Mouse (Mus musculus) hematopoietic stem cell, adult 5-6 weeks (primary cell): ENCODE data around the gene Gm7945. TPM values are rescaled to one million over a fixed set of nuclear protein-coding genes. Genes with fewer than 3 reads are reported as not detected.
"Not testable (repeated sequence)": the region's sequence is repeated elsewhere in the genome, so short reads cannot be mapped to it uniquely, and the experiment has no call there.

Experiments used
- ATAC-seq, 2 experiments: fragments of 125-278 bp in 1 of 2; replicated peaks in 1 of 2; 2 replicates each; pipeline ENCODE4 v1.8.0; 2016 to 2017; ENCODE audit warnings: inconsistent platforms in 2 of 2, mild to moderate bottlenecking in 2 of 2, moderate number of reproducible peaks in 2 of 2, low read depth in 1 of 2, moderate TSS enrichment in 1 of 2; ENCODE audit not compliant: low FRiP score in 2 of 2, poor library complexity in 2 of 2, severe bottlenecking in 2 of 2, insufficient read depth in 1 of 2, low TSS enrichment in 1 of 2
- total RNA-seq: library from RNA; stranded (forward); fragments of 172-1452, 232-1000 nt; gene quantifications from 2 replicates; pipeline ENCODE4 v1.2.3, GENCODE M21; 2017

The Gm7945 gene
- total RNA-seq: not detected in 2 replicates

- not testable (repeated sequence) for ATAC-seq
Observed at GRCm38 (mm10) chr14:41386279-41386678, at the start of gene Gm7945. Gm7945 (minus strand) TSS chr14:41386379.

GRCm38 (mm10) chr14:41425393-41426075, 39.4 kb upstream of the Gm7945 start:
- ATAC-seq: not testable (repeated sequence)

GRCm38 (mm10) chr14:41424694-41425093, 38.5 kb upstream of the Gm7945 start:
- ATAC-seq: not testable (repeated sequence)

- ATAC-seq: not testable (repeated sequence)
Observed at GRCm38 (mm10) chr14:41408181-41408580, 22.0 kb upstream of the Gm7945 start, which contains the start of gene Gm6482. Gm6482 (minus strand) TSS chr14:41408281.

- not testable (repeated sequence) for ATAC-seq
Observed at GRCm38 (mm10) chr14:41348309-41348708, 37.9 kb downstream of the Gm7945 start, which contains the start of gene Gm5798. Gm5798 (plus strand) TSS chr14:41348609.

Other genes with a start within 250 kb of the Gm7945 start
- gene Mbl1, start 234.9 kb downstream of the Gm7945 start, total RNA-seq: not detected in 2 replicates
- gene Sftpd, start 201.2 kb downstream of the Gm7945 start, total RNA-seq: not detected in 2 replicates
- gene Gm2832, start 107.6 kb downstream of the Gm7945 start, total RNA-seq: not detected in 2 replicates
- gene Gm5798, start 37.8 kb downstream of the Gm7945 start, total RNA-seq: not detected in 2 replicates
- not detected in 2 replicates for gene Gm6482, start 21.9 kb upstream of the Gm7945 start, total RNA-seq
- gene Gm7954, start 67.1 kb upstream of the Gm7945 start, total RNA-seq: not detected in 2 replicates
- gene Gm3486, start 103.1 kb upstream of the Gm7945 start, total RNA-seq: not detected in 2 replicates
- not detected in 2 replicates for gene Gm7970, start 169.2 kb upstream of the Gm7945 start, total RNA-seq
- not detected in 2 replicates for gene 1700049E17Rik2, start 186.8 kb upstream of the Gm7945 start, total RNA-seq
- not detected in 2 replicates for gene Gm3072, start 238.2 kb upstream of the Gm7945 start, total RNA-seq